Mouse (Mus musculus) erythroblast, adult 5-6 weeks (primary cell): ENCODE results near the gene Tbx5. TPM values are rescaled to one million over a fixed set of nuclear protein-coding genes. Genes with fewer than 3 reads are reported as not detected.

Experiments used
- ATAC-seq: replicated peaks from 2 replicates; pipeline ENCODE4 v1.8.0; 2016; ENCODE audit warnings: moderate number of reproducible peaks, mild to moderate bottlenecking, moderate TSS enrichment, inconsistent platforms; ENCODE audit not compliant: poor library complexity, low FRiP score, severe bottlenecking
- total RNA-seq, 2 experiments: library from RNA; stranded (forward) in 1 of 2; stranded (reverse) in 1 of 2; fragments of 150-400 nt in 1 of 2; fragments of 200-764, 138-1000 nt in 1 of 2; gene quantifications; 2 replicates each; pipeline versions ENCODE4 v1.2.3 to v1.2.4; 2015 to 2017; ENCODE audit warnings: low replicate concordance in 2 of 2

Tbx5 gene
- total RNA-seq, 2 experiments from 2014 or later: 0.17 TPM; not detected in 1

GRCm38 (mm10) chr5:119807481-119808183 is 24.8 kb upstream of the Tbx5 start:
- no peak for ATAC-seq

- ATAC-seq: no peak
Observed at GRCm38 (mm10) chr5:119808713-119809112, 23.8 kb upstream of the Tbx5 start.

- no peak for ATAC-seq
Observed at GRCm38 (mm10) chr5:119810994-119811690, 21.3 kb upstream of the Tbx5 start.

- ATAC-seq: no peak
Observed at GRCm38 (mm10) chr5:119815247-119815646, 17.2 kb upstream of the Tbx5 start.

- ATAC-seq: no peak
Observed at GRCm38 (mm10) chr5:119820452-119820851, 12.0 kb upstream of the Tbx5 start.

- ATAC-seq: no peak
Observed at GRCm38 (mm10) chr5:119821506-119821905, 11.0 kb upstream of the Tbx5 start.

GRCm38 (mm10) chr5:119827341-119827740 is 5.1 kb upstream of the Tbx5 start:
- ATAC-seq: no peak

- no peak for ATAC-seq
Observed at GRCm38 (mm10) chr5:119830611-119831010, 1.9 kb upstream of the Tbx5 start.

- no peak for ATAC-seq
Observed at GRCm38 (mm10) chr5:119831201-119831771, 1.2 kb upstream of the Tbx5 start.

- ATAC-seq: no peak
Observed at GRCm38 (mm10) chr5:119831791-119832478, 533 bp upstream of the Tbx5 start.

- no peak for ATAC-seq
Observed at GRCm38 (mm10) chr5:119833223-119834030, 959 bp downstream of the Tbx5 start.

- no peak for ATAC-seq
Observed at GRCm38 (mm10) chr5:119834031-119834403, 1.5 kb downstream of the Tbx5 start.

- ATAC-seq: no peak
Observed at GRCm38 (mm10) chr5:119835053-119835867, 2.8 kb downstream of the Tbx5 start.

- no peak for ATAC-seq
Observed at GRCm38 (mm10) chr5:119835868-119836209, 3.4 kb downstream of the Tbx5 start.

GRCm38 (mm10) chr5:119836618-119837305 is 4.3 kb downstream of the Tbx5 start:
- no peak for ATAC-seq

- ATAC-seq: no peak
Observed at GRCm38 (mm10) chr5:119837306-119837675, 4.8 kb downstream of the Tbx5 start.

GRCm38 (mm10) chr5:119837861-119838260 is 5.4 kb downstream of the Tbx5 start:
- no peak for ATAC-seq

GRCm38 (mm10) chr5:119838441-119838840 is 6.0 kb downstream of the Tbx5 start:
- ATAC-seq: no peak

- ATAC-seq: no peak
Observed at GRCm38 (mm10) chr5:119839156-119839555, 6.7 kb downstream of the Tbx5 start.
